Comparison of ENCODE assay signal across 20 mouse cellular contexts in the genomic region with DNA sequence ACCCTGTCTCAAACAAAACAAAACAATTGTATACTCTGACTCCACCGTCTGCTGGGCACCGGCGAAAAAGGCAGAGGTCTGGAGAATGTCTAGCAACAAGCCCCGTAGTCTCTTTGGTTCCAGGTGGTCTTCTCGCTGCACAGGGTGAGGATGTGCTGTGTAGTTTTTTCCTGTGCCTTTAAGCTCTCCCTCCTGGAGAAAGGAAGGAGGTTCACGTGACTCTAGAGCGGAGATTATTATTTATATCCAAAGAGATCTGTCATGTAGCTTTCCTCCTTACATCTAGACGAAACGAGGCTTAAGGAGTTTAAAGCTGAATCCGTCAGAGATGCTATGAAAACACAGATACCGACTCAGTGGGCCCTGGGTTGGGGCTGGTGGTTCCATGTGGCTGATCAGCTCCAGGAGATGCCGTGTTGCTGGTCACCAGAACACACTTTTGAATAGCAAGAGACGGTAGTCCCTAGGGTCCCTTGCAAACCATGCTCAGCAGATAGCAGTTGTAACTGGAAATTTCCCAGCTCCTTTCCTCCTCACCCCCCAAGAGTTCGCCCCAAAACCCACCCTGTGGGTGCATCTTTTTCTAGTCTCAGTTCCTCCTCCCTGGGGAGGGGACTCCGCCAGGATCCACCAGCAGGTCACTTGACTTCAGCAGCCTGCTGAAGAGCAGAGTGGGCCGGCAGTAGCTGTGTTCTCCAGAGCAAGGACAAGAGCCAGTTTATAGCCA.
DNase-seq lines count a peak whose midpoint lies in the region; ATAC-seq and TF ChIP-seq lines count a peak whose summit lies in the region.
"Had no signal": no experiment of that assay in that cellular context is flagged by ENCODE, and none has a peak within 500 bp of the region (broad histone marks: within the 10 kb centered on the region; RNA-seq: fewer than 3 reads in every experiment).

No protein-coding gene starts in this region.

- H3K27ac ChIP-seq in gastrocnemius, adult 2 months: no peak overlapping the region
- H3K27ac ChIP-seq in hindbrain, embryonic 16.5 days (ENCODE audit: low read depth, low read length): no peak overlapping the region
- H3K27ac ChIP-seq in hindbrain, embryonic 11.5 days (ENCODE audit: low read depth, low read length): no peak overlapping the region
- peak overlapping the region; percentile 34; the same call in 1 of the 2 replicates for H3K27ac ChIP-seq in liver, postnatal 0 days (ENCODE audit: low read depth)
- no peak overlapping the region for H3K27ac ChIP-seq in liver, embryonic 12.5 days
- no peak overlapping the region; the same call in 1 of the 2 replicates for H3K27ac ChIP-seq in neural tube, embryonic 15.5 days (replicated peaks)
- H3K27ac ChIP-seq: forebrain, embryonic 13.5 days; hindbrain, embryonic 10.5 days; liver, embryonic 13.5 days; macrophage; midbrain, embryonic 12.5 days had no signal

- intact Hi-C loops in gastrocnemius, adult 2 months (cut with DNase I): no loop called here

- no peak for DNase-seq in gastrocnemius, adult 2 months
- no peak for DNase-seq in gastrocnemius, adult 8-10 months (ENCODE audit: low spot score in 2 of 2)
- DNase-seq in hindbrain, embryonic 11.5 days (ENCODE audit: low spot score): no peak
- no peak for DNase-seq in liver, postnatal 0 days
- DNase-seq in thymus, adult 18-20 months: no peak
- DNase-seq: adrenal gland, postnatal 36 days; cerebellum, adult 9-11 months; gastrocnemius, postnatal 10 days; kidney, adult 9 months; left cerebral cortex, postnatal 4 days; liver, embryonic 13.5 days had no signal

- TF ChIP-seq CTCF in gastrocnemius, adult 2 months (IDR thresholded peaks at IDR 0.05): no peak
- TF ChIP-seq CTCF in liver, postnatal 0 days (IDR thresholded peaks at IDR 0.05; ENCODE audit: low read depth): no peak

- 0 out of 2 replicates have a peak, but pooled peaks have one; percentile 43 for ATAC-seq in hindbrain, embryonic 16.5 days
- no peak for ATAC-seq in hindbrain, embryonic 11.5 days (ENCODE audit: low FRiP score)
- no peak for ATAC-seq in liver, postnatal 0 days
- ATAC-seq in liver, embryonic 12.5 days: no peak
- ATAC-seq in neural tube, embryonic 15.5 days (ENCODE audit: low FRiP score): peak; percentile 48
- ATAC-seq: forebrain, embryonic 13.5 days; Patski had no signal

- no peak overlapping the region for H3K4me2 ChIP-seq in hindbrain, embryonic 16.5 days (ENCODE audit: low read length)
- no peak overlapping the region for H3K4me2 ChIP-seq in hindbrain, embryonic 11.5 days (replicated peaks; ENCODE audit: low read depth, low read length)
- no peak overlapping the region for H3K4me2 ChIP-seq in liver, postnatal 0 days (ENCODE audit: low read depth, low read length)
- no peak overlapping the region for H3K4me2 ChIP-seq in liver, embryonic 12.5 days
- H3K4me2 ChIP-seq in neural tube, embryonic 15.5 days: no peak overlapping the region
- H3K4me2 ChIP-seq: forebrain, embryonic 13.5 days; liver, embryonic 13.5 days; midbrain, embryonic 12.5 days had no signal

- no peak overlapping the region for H3K9ac ChIP-seq in hindbrain, embryonic 16.5 days (ENCODE audit: low read depth, low read length)
- no peak overlapping the region for H3K9ac ChIP-seq in hindbrain, embryonic 11.5 days (ENCODE audit: low read depth, low read length)
- H3K9ac ChIP-seq in liver, postnatal 0 days (replicated peaks): no peak overlapping the region
- H3K9ac ChIP-seq in liver, embryonic 12.5 days: no peak overlapping the region
- H3K9ac ChIP-seq in neural tube, embryonic 15.5 days (replicated peaks): no peak overlapping the region
- H3K9ac ChIP-seq: forebrain, embryonic 13.5 days; liver, embryonic 13.5 days; midbrain, embryonic 12.5 days had no signal

- TF ChIP-seq EP300 in liver, postnatal 0 days (IDR thresholded peaks at IDR 0.05; ENCODE audit: low read depth): no peak

- no peaks in the 10 kb centered on the region for H3K27me3 ChIP-seq in hindbrain, embryonic 16.5 days (replicated peaks; ENCODE audit: control insufficient read depth, insufficient read depth, low read length)
- no peaks in the 10 kb centered on the region for H3K27me3 ChIP-seq in hindbrain, embryonic 11.5 days (ENCODE audit: control insufficient read depth, insufficient read depth, low read length)
- no peaks in the 10 kb centered on the region for H3K27me3 ChIP-seq in liver, postnatal 0 days (ENCODE audit: insufficient read depth, low read length)
- H3K27me3 ChIP-seq in liver, embryonic 12.5 days (replicated peaks): no peaks in the 10 kb centered on the region
- no peaks in the 10 kb centered on the region for H3K27me3 ChIP-seq in neural tube, embryonic 15.5 days (replicated peaks)
- H3K27me3 ChIP-seq: forebrain, embryonic 13.5 days; liver, embryonic 13.5 days; midbrain, embryonic 12.5 days; Patski had no signal

- no peaks in the 10 kb centered on the region for H3K36me3 ChIP-seq in hindbrain, embryonic 16.5 days (ENCODE audit: control insufficient read depth, insufficient read depth, low read length)
- H3K36me3 ChIP-seq in hindbrain, embryonic 11.5 days (ENCODE audit: control insufficient read depth, insufficient read depth, low read length): no peaks in the 10 kb centered on the region
- no peaks in the 10 kb centered on the region for H3K36me3 ChIP-seq in liver, postnatal 0 days (replicated peaks; ENCODE audit: insufficient read depth, low read length)
- no peaks in the 10 kb centered on the region for H3K36me3 ChIP-seq in liver, embryonic 12.5 days
- no peaks in the 10 kb centered on the region for H3K36me3 ChIP-seq in neural tube, embryonic 15.5 days
- H3K36me3 ChIP-seq: hindbrain, embryonic 10.5 days; liver, embryonic 13.5 days; midbrain, embryonic 12.5 days had no signal

- H3K4me1 ChIP-seq in hindbrain, embryonic 16.5 days (ENCODE audit: control insufficient read depth, insufficient read depth, low read depth, low read length): peaks cover 17% of the 10 kb centered on the region
- no peaks in the 10 kb centered on the region for H3K4me1 ChIP-seq in hindbrain, embryonic 11.5 days (replicated peaks; ENCODE audit: control insufficient read depth, insufficient read depth, low read length)
- peaks cover 2% of the 10 kb centered on the region; the same call in 1 of the 2 replicates for H3K4me1 ChIP-seq in liver, postnatal 0 days (ENCODE audit: insufficient read depth)
- H3K4me1 ChIP-seq in liver, embryonic 12.5 days: no peaks in the 10 kb centered on the region
- peaks cover 28% of the 10 kb centered on the region for H3K4me1 ChIP-seq in neural tube, embryonic 15.5 days
- H3K4me1 ChIP-seq: midbrain, embryonic 12.5 days had no signal

- WGBS in hindbrain, embryonic 16.5 days: 72% methylated on average over 16 of the region's 16 CpGs
- WGBS in hindbrain, embryonic 11.5 days: 83% methylated on average over 16 of the region's 16 CpGs
- 67% methylated on average over 16 of the region's 16 CpGs for WGBS in liver, postnatal 0 days (ENCODE audit: insufficient replicate concordance)
- 68% methylated on average over 16 of the region's 16 CpGs for WGBS in liver, embryonic 12.5 days (ENCODE audit: insufficient replicate concordance)
- 74% methylated on average over 16 of the region's 16 CpGs for WGBS in neural tube, embryonic 15.5 days

- H3K4me3 ChIP-seq in gastrocnemius, adult 2 months: peak overlapping the region; percentile 5; the same call in 1 of the 2 replicates
- no peak overlapping the region for H3K4me3 ChIP-seq in hindbrain, embryonic 16.5 days (ENCODE audit: low read length)
- H3K4me3 ChIP-seq in hindbrain, embryonic 11.5 days (ENCODE audit: low read depth, low read length): no peak overlapping the region
- no peak overlapping the region for H3K4me3 ChIP-seq in liver, postnatal 0 days (ENCODE audit: low read depth, low read length)
- no peak overlapping the region for H3K4me3 ChIP-seq in liver, embryonic 12.5 days
- no peak overlapping the region for H3K4me3 ChIP-seq in neural tube, embryonic 15.5 days (replicated peaks)
- H3K4me3 ChIP-seq: forebrain, embryonic 13.5 days; hindbrain, embryonic 10.5 days; liver, embryonic 13.5 days; midbrain, embryonic 12.5 days; myocyte had no signal

- no peaks in the 10 kb centered on the region for H3K9me3 ChIP-seq in hindbrain, embryonic 16.5 days (ENCODE audit: control insufficient read depth, low read length)
- no peaks in the 10 kb centered on the region for H3K9me3 ChIP-seq in hindbrain, embryonic 11.5 days (ENCODE audit: control insufficient read depth, low read length)
- no peaks in the 10 kb centered on the region for H3K9me3 ChIP-seq in liver, postnatal 0 days (ENCODE audit: low read length)
- H3K9me3 ChIP-seq in liver, embryonic 12.5 days (replicated peaks): no peaks in the 10 kb centered on the region
- H3K9me3 ChIP-seq in neural tube, embryonic 15.5 days (replicated peaks): no peaks in the 10 kb centered on the region
- H3K9me3 ChIP-seq: forebrain, embryonic 13.5 days; hindbrain, embryonic 10.5 days; liver, embryonic 13.5 days; midbrain, embryonic 12.5 days had no signal

Comparison
In these comparisons a context has a peak if more than half of its experiments do, and no peak if none do; other contexts are left out.
1. ATAC-seq: peak in hindbrain, embryonic 16.5 days (single experiment) and neural tube, embryonic 15.5 days (single experiment); none in hindbrain, embryonic 11.5 days (single experiment), liver, postnatal 0 days (single experiment) and liver, embryonic 12.5 days (single experiment).